Mouse (Mus musculus): Measurements from ENCODE around the gene Cd86.

The Cd86 gene

DNA sequence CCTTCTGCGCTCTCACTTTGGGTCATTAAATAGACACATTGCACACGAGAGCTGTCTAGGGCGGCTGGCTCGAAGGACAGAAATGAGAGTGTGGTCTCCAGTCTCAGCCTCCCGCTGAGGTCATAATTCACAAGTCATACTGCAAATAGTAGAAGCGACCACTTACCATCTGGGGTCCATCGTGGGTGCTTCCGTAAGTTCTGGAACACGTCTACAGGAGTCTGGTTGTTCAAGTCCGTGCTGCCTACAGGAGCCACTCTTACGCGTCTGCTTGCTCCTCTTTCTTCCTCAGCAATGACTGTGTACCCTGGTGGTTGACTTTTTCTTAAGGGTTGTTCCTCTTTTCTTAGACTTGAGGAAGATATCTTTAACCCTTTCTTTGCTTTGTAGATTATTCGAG is at the start of gene Cd86:
Cd86 (minus strand) TSS at position 300 of the 400 bp plus-strand sequence.
- DNase-seq (ENCODE audit: low spot score in 2 of 2) = no peak

DNA sequence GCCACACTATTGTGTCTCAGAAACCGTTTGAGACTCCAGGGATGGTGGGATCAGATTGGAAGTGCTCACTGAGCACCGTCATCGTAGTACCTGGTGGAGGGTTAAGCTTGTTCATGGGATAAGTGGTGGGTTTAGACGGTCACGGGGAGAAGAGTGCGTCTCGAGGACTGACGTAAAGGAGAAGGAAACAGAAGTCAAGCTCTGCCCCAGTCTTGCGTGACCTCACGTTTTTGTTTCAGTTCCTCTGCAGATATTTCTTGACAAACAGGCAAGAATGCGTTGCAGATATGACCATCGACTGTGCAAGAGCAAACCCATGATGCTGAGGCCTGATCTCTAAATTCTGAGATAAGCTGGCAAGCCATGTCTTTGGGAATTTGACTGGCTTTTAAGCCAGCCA is 45.9 kb upstream of the Cd86 start:
- DNase-seq (ENCODE audit: low spot score in 2 of 2) = no peak

DNA sequence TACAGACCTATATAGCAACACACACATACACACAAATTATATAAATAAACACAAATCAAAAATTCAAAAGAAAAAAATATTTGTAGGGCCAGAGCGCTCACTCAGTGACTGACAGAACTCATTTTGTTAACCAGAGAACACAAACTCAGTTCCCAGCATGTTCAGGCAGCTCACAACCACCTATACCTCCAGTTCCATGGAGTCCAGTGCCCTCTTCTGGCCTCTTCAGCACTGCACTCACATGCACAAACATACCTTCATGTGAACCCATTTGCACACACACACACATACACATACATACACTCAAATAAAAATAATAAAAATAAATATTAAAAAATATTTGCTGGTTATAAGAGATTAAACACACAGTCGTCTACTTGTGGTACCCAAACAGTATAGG is 44.9 kb upstream of the Cd86 start:
- no peak for DNase-seq (ENCODE audit: low spot score in 2 of 2)

DNA sequence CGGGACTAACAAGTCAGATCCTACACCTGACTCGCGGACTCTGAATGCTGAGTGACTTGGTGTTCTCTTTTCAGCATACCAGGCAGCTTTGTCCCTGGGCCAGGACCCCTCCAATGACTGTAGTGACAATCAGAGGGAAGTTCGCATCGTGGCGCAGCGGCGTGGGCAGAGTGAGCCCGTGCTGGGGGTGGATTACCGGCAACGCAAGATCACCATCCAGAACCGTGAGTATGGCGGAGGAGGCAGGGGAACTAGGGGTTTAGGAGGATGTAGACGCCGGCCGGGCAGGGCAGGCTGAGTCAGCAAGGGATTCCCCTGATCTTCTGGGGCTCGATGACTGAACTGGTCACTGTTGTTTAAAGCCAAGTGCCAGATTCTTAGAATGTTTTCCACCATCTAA is 43.5 kb upstream of the Cd86 start:
- DNase-seq (ENCODE audit: low spot score in 2 of 2) = no peak

DNA sequence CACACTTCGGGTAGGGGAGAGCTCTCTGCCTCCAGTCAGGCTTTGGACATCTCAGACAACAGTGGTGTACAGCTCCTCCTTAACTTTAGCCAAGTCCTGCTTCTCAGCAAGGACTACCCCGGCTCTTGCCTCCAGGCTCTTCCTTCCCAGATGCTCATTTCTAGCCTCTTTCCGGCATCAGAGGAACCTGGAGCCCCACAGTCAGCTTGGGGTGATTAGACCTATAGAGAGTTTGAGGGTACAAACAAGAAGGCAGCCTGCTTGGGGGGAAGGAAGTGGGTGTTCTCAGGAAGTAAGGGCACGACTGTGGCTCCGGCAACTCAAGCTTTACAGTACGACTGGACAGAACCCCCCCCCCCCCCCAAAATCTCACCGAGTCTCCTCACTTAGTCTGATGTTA is 42.9 kb upstream of the Cd86 start:
- no peak for DNase-seq (ENCODE audit: low spot score in 2 of 2)

DNA sequence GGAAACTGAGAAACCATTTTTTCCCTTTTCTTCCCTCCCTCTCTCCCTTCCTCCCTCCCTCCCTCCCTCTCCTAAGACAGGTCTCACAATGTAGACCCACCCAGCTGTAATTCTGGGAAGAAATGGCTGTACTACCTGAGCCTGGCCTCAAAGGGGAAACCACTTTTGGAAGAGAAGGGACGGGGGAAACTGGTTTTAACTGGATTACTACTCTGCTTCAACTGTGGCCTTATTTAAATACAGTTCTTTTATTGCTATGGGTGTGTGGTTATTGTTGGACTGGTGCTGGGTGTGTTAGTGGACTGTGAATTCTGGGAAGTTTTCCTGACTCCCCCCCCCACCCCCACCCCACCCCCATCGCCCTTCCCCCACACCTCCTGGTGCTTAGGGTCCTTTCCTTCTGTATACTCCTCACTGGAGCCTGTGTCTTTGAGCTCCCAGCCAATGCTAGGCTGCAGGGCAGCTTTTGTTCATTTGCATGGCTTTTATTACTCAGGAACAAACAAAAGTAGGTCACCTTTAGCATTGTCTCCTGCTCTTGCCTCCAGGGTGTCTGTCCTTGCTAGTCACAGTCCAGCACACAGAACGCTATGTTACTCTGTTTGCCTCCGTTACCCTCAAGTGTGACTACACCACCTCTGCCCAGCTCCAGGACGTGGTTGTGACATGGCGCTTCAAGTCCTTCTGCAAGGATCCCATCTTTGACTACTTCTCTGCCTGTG is 42.0 kb upstream of the Cd86 start:
- peak in 1 of 2 experiments; percentile 59 for DNase-seq (ENCODE audit: low spot score in 2 of 2)

DNA sequence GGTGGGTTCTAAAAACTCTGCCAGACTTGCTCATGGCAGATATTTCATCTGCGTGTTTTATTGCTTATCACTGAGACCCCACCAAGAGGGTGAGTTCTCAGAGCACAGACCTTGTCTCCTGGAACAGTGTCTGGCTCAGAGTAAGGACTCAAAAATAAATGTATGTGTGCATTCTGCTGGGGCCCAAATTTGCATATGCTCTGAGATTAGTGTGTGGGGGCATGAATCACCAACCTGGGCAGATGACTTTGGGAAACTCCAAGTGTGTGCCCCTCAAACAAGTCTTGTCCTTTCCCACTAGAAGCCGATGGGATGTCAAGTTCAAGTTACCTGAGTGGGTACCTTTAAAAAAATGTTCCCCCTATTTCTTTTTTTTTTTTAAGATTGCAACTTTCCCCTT is 34.6 kb upstream of the Cd86 start:
- no peak for DNase-seq (ENCODE audit: low spot score in 2 of 2)

DNA sequence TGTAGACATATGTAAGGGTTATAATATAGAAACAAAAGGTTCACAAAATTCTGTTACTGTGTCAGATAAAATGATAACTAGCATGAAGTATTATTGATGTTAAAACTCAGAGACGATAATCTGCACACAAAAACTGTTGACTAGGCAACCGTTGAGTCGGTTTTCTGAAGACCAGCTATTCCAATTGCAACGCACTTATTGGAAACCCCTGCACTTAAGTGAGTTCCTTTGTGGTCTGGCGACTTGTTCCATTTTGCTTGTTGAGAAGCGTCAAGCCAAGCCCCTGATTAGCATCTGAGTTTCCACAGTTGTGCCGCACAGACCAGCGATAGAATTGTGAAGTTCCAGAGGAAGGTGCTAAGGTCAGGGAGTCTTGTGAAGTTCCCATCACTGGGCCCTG is 31.4 kb upstream of the Cd86 start:
- DNase-seq (ENCODE audit: low spot score in 2 of 2) = no peak

DNA sequence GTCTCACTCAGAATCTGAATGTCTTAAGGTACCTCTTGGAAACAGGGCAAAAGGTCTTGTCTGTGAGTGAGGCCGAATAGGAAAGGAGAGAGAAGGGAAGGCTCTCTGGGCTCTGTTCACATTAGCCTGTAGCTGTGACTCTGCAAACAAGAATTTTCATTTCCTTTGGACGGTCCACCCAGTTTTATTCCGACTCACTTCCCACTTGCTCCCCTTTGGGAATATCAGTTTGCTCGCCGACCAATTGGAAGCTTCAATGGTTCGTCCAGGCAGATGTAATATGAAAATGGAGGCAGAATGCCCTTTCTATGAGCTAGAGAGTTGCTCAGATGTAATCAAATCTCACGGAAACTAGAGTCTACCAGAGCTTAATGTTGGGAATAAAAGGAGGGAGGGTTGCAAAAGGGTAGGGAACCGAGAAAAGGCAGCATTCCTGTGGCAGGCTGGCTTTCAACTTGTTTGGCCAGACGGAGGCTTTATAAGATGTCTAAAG is 29.0 kb upstream of the Cd86 start:
- DNase-seq (ENCODE audit: low spot score in 2 of 2) = no peak

DNA sequence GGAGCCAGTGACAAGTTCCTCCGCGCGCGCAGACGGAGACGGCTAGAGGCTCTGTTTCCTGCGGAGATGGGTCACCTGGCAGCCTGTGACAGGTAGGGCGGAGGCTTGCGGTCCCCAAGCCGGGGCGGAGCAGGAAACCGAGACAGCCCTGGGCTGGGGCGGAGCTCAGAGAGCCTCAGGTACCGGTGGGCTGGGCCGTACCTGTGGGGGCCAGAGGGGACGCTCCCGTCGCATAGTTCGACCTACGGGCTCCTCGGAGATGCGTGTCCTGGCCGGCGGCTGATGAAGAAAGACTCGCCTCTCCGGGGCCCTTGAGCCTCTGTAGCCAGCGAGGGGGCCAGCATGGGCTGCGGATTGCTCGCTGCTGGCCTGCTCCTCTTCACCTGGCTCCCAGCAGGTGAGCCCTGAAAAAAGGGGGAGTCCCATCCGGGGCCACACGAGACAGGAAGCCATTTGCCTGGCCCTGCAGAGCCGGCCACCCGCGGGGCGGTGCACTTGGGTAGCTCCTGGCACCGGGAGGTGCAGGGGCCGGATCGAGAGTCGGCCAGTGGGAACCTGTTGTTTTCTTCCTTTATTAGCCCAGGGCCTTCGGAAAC is 28.0 kb upstream of the Cd86 start, which contains the start of gene Ildr1:
Ildr1 (plus strand) TSS at position 161 of the 596 bp plus-strand sequence.
- DNase-seq (ENCODE audit: low spot score in 2 of 2) = peak; percentile 61 to 70

DNA sequence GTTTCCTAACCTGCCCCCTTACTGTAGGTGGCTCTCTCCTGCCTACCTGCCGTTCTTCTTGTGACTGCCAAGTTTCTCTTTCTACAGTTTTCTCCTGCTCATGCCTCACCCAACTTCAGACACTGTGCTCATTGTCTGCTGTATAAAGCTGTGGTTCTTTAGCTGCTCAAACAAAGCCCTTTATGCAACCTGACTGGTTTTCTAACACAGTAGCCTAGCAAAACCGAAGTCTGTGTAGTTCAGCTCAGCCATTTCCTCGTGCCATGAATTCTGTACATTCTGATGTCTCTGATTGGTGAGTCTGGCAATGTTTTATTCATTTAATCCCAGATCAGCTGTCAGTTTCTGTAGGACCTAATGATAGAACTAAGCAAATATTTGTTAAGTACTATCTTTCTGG is 25.6 kb upstream of the Cd86 start:
- no peak for DNase-seq (ENCODE audit: low spot score in 2 of 2)

DNA sequence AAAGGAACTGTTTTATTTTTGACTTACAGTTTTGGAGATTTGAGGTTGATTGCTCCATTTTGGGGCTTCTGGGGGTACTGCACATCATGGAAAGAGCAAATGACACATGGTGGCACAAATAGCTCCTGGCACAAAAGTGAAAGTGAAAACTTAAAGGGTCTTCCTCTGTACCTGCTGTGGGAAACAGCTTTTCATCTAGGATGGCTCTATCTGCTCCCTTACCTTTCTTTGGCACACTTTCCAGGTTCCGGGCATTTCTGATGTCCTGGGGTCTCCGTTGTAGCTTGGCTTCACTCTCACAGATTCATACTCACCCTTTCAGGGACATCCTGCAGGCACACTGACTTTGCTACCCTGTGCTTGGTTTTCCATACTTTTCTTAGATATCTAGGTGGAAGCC is 22.2 kb upstream of the Cd86 start:
- no peak for DNase-seq (ENCODE audit: low spot score in 2 of 2)

DNA sequence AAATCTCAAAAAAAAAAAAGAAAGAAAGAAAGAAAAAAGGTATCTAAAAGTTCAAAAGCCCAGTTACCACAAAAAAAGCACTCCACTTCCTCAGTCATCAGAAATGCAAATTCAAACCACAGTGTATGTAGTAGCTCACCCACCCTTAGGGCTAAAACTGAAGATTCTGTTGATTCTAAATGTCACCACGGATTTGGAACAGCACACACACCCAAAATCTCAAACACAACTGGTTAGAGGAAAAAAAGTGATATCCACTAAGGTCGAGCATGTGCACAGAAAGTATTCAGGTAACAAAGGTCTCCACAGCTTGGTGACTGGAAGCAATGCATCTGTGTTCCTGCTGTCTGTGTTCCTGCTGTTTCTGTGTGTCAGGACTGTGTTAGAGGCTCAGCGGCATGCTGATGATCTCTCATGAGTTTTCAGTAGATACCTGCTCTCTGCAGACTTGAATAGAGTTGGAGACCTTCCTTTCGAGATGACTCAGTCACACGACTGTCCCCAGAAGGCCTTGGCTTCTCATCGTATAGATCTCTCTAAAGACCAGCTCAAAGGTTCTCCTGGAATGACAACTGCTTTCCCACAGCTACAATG is 18.5 kb upstream of the Cd86 start:
- DNase-seq (ENCODE audit: low spot score in 2 of 2) = no peak

DNA sequence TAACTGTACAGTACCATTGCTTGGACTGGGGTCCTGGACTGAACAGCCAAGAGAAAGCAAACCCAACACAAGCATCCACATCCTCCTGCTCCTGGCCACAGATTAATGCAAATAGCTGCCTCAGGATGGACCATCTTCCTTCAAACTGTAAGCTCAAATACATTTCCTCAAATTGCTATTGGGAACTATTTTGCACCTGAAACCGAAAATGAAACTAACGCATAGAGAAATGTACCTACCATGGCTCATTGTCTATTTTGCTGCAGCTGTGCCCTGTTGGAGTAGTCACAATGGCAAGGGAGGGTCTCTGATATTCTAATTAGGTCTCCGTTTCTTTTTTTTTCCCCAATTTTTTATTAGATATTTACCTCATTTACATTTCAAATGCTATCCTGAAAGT is 15.9 kb upstream of the Cd86 start:
- DNase-seq (ENCODE audit: low spot score in 2 of 2) = no peak

DNA sequence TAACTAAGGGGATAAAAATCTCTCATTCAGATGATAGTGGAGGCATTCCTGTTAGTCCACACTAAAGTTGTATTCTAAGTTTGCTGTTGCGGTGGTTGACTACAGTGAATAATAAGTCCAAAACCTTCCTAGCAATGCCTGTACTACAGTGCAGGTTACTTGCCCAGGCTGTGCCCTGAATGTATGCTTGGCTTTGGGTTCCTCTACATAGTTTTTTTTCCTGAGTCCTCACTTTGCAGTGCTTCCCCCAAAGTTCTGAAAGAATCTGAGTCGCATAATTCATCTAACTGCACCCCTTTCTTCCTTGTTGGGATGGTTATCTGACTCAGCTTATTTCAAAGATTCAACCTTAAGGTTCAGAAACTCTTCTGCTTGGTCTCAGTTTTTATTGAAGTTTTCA is 10.0 kb upstream of the Cd86 start:
- no peak for DNase-seq (ENCODE audit: low spot score in 2 of 2)

DNA sequence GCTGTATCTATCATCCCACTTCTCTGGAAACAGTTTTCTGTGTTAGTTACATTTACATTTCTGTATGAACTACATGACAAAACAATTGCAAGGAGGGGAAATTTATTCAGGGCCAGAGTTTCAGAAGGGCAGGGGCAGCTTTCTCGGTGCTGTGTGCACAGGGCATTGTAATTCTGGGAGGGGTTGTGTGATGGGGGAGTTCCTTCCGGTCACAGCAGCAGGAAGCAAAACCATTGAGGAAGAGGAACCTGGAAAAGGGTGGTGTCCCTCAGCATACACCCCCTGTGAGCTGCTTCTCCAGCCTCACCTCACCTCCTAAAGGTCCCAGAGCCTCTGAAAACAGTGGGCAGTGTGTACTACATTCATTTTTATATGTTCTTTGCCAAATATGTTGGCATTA is 9.4 kb upstream of the Cd86 start:
- DNase-seq (ENCODE audit: low spot score in 2 of 2) = no peak

DNA sequence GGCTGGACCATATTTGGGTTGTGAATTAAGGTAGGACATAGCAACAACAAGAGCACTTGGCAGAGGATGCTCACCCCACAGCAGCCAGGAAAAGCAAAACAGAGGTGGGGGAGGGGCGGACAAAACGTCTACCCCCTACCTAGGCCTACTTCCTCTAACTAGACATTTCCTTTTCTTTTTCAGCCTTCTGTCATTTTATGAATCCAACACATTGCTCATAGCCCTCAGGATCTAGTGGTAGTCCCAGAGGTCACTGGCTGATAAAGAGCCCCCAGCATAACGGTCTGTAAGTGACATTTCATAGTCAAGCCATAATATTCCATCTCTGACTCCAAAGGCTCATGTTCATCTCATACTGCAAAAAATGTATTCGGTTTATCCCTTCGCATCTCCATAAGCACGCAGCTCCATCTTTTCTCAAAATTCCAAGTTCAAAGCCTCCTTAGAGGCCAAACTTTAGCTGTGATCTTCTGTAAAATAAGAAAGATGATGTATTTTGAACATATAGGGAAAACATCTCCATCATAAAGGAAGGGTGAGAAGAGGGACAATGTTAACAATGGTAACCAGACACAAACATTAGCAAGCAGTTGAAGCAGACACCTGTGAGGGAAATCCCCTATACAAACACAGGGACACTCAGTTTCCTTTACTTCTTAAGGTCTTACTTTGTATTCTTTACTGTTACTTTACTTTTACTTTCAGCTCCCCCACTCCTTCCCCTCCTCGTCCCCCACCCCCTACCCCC is 8.8 kb upstream of the Cd86 start:
- no peak for DNase-seq (ENCODE audit: low spot score in 2 of 2)

DNA sequence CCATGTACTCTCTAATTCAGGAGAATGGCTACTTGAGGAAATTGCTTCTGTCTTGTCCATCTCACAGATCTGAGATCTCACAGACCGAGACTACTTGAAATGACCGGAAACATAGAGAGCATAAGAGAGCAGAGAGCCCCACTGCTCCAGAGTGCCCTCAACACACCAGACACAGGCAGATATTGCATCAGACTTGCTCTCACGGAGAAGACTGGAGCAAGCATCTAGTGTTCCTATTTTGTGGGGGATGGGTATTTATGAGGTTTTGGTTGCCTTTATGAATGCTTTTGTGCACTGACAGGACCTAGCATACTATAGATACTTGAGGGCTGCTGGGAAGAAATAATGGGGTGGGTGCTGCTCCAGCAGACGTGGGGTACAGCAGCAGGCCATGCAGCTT is 7.3 kb upstream of the Cd86 start:
- no peak for DNase-seq (ENCODE audit: low spot score in 2 of 2)

DNA sequence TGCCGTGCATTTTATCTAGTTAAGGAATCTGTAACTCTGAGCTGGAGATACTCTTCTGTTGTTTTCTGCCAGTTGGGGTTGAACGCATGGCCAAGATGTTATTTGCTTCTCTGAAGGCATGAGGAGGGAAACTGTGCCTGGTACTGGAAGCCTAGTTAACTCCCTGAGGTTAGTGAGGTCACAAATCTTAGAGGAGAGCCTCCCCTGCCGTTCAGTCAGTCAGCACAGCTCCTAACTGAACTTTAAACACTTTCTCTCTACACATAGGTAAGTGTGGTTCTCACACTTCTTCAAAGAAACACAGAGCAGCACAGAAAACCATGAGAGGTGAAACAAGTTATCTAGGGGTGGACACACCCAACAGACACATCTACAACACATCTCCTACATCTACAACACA is 4.7 kb upstream of the Cd86 start:
- DNase-seq (ENCODE audit: low spot score in 2 of 2) = no peak

DNA sequence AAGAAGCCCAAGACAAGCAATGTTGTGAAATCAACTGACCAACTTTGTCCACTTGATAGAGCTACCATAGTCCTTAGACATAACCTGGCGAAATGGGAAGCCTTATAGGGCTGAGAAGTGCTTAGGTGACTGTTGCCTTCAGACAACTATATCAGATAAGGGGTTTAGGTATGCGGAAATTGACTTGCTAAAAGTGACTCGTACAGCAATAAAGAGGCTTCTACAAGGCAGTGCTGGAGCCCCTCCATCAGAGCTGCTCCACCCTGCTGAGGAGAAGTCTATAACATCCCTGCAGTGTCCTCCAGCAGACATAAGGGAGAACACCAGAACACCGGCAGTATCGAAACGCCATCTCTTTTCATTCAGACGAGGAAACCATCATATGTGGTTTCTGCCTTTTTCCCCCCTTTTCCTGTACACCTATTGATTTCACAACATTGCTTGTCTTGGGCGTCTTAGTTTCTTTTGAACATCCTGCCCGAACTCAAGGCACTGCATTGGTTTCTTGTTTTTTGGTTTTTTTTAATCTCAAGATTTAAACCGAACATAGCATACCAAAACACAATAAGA is 652 bp upstream of the Cd86 start:
- DNase-seq (ENCODE audit: low spot score in 2 of 2) = no peak

DNA sequence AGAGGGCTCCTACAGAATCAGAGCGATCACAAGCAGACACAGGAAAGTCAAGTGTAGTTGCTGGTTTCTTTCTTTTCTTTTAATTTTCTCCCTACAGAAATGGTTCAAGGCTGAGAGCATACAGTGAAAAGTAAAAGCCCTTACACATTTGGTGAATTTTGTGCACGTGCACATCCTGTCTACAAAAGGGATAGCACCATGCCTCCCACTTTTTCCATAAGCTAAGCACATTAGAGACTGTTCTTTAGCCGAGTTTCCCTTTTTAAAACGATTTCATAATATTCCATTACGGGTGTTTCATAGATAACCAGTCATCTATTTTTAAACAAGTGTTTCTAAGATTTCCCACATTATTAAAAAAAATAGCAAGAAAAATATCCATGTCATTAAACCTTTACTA is 2.4 kb downstream of the Cd86 start:
- no peak for DNase-seq (ENCODE audit: low spot score in 2 of 2)

DNA sequence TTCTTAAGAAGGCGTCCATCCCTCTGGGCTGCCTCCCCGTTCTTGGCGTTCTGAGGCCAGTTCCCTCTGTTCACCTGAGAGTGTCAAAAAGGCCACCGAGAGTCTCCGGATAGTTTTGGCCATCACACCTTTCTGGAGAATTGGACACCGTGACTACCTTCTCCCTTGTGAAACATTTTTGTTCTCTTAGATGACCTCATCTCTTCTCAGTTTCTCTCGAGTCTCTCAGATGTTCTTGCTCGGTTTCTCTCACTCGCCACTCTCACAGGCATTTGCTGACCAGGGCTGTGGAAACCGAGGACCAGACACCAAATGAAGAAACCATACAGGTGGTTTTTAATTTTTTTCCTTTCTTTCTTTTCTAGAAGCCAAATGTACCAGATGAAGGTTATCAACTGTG is 4.6 kb downstream of the Cd86 start:
- no peak for DNase-seq (ENCODE audit: low spot score in 2 of 2)
